Mouse (Mus musculus): ENCODE data around the gene Apobec2. TPM values are rescaled to one million over a fixed set of nuclear protein-coding genes. Genes with fewer than 3 reads are reported as not detected.
"Not testable (repeated sequence)": the region's sequence is repeated elsewhere in the genome, so short reads cannot be mapped to it uniquely, and the experiment has no call there.

Gene Apobec2
- 0.98 and 1.4 TPM in 2 replicates for polyA plus RNA-seq (2016; fragmentation: Nextera tagmentation; extraction: Ambion mirVana)

DNA sequence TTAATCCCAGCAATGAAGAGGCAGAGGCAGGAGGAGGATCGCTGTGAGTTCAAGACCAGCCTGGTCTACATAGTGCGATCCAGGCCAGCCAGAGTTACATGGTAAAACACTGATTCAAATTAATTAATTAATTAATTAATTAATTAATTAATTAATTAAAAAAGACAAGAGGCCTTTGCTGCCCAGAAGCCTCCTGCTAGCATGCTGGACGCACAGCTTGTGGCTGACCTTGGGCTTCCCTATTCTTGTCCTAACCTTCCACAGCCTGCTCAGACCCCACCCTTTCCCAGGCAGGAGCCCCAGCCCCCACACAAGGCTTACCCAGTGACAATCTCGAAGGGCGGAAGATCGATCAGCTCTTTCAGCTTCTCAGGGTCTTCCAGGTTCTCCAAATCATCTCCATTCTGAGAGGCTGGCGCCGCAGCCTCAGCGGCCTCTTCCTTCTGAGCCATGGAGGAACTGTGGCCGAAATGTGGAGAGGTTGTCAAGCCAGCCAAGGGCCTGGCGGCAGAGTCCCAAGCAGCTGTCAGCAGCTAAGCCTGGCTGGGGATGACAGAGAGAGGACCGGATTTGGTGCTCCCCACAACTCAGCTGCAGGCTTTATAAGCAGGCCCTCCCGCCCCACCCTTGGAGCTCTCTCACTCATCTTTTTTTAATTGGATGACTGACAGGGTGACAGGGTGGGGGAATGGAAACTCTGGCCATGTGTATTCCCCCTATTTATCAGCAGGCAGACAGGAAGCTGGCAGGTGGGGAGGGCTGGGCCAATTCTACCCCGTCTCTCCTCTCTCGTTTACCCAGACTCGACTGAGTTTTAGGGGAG, at the start of gene Apobec2:
Gene Apobec2, minus strand, starts transcription at position 773 of the 823 bp plus-strand sequence.
- Histone ChIP-seq H3K4me3 (no peak within 1 kb of the TSS), H3K9me3 (no peaks in the 10 kb centered on the region), H3K27ac (peak within 1 kb of the TSS; percentile 73), H3K36me3 (no peaks in the 10 kb centered on the region), H3K4me1 (replicated peaks) (peaks cover 54% of the 10 kb centered on the region), H3K27me3 (ENCODE audit: insufficient read depth, poor library complexity, severe bottlenecking) (no peaks in the 10 kb centered on the region)
- DNase-seq (ENCODE audit: low spot score), result peak; percentile 25
- 72% methylated on average over 16 of the region's 16 CpGs for WGBS

DNA sequence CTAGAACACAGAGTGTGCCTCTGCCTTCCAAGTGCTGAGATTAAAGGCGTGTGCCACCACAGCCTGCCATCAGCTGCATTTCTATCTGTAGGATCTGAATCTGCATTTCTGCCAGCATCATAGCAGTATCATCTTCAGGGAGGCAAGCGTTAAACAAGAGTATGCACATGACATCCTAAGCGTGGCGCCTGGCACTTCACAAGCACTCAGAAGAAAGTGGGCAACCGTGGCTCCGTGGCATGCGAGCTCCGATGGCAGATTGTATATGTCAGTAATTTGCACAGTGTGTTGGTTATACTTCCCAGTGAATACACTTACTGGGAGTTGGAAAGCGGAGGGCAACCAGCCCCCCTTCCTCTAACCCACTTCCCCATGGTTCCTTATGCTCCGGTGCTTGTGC, 47.2 kb upstream of the Apobec2 start:
- Histone ChIP-seq H3K27ac (no peak overlapping the region), H3K9me3 (no peaks in the 10 kb centered on the region)
- WGBS, result 85% methylated on average over 10 of the region's 10 CpGs

GRCm38 (mm10) chr17:48475444-48475843, 42.7 kb upstream of the Apobec2 start:
- WGBS, result 83% methylated on average over 8 of the region's 8 CpGs
- DNase-seq (ENCODE audit: low spot score), result no peak
- H3K4me3 ChIP-seq, result no peak overlapping the region
- no peaks in the 10 kb centered on the region for H3K9me3 ChIP-seq
- no peaks in the 10 kb centered on the region for H3K36me3 ChIP-seq
- H3K27me3 ChIP-seq (ENCODE audit: insufficient read depth, poor library complexity, severe bottlenecking), result no peaks in the 10 kb centered on the region
- H3K4me1 ChIP-seq (replicated peaks), result no peaks in the 10 kb centered on the region
- no peak overlapping the region for H3K27ac ChIP-seq

More for the DNA sequence above, 47.2 kb upstream of the Apobec2 start:
- Histone ChIP-seq H3K27me3 (ENCODE audit: insufficient read depth, poor library complexity, severe bottlenecking) (no peaks in the 10 kb centered on the region), H3K4me3 (no peak overlapping the region), H3K36me3 (no peaks in the 10 kb centered on the region), H3K4me1 (replicated peaks) (no peaks in the 10 kb centered on the region)
- no peak for DNase-seq (ENCODE audit: low spot score)

GRCm38 (mm10) chr17:48474282-48474681, 41.6 kb upstream of the Apobec2 start:
- 91% methylated on average over 6 of the region's 6 CpGs for WGBS
- not testable (repeated sequence) for H3K36me3 ChIP-seq

GRCm38 (mm10) chr17:48467395-48468231, 34.9 kb upstream of the Apobec2 start:
- WGBS, result 13% methylated on average over 22 of the region's 22 CpGs
- peak; percentile 89 for DNase-seq (ENCODE audit: low spot score)
- H3K4me3 ChIP-seq, result peak overlapping the region; percentile 33
- H3K27ac ChIP-seq, result peak overlapping the region; percentile 18; the same call in 1 of the 2 replicates
- peaks cover 13% of the 10 kb centered on the region for H3K4me1 ChIP-seq (replicated peaks)
- H3K9me3 ChIP-seq, result no peaks in the 10 kb centered on the region
- H3K27me3 ChIP-seq (ENCODE audit: insufficient read depth, poor library complexity, severe bottlenecking), result peaks cover 29% of the 10 kb centered on the region
- H3K36me3 ChIP-seq, result no peaks in the 10 kb centered on the region

More at GRCm38 (mm10) chr17:48474282-48474681, 41.6 kb upstream of the Apobec2 start:
- H3K27ac ChIP-seq; H3K4me3 ChIP-seq; H3K9me3 ChIP-seq; DNase-seq (ENCODE audit: low spot score); H3K4me1 ChIP-seq (replicated peaks); H3K27me3 ChIP-seq (ENCODE audit: insufficient read depth, poor library complexity, severe bottlenecking): not testable (repeated sequence)

DNA sequence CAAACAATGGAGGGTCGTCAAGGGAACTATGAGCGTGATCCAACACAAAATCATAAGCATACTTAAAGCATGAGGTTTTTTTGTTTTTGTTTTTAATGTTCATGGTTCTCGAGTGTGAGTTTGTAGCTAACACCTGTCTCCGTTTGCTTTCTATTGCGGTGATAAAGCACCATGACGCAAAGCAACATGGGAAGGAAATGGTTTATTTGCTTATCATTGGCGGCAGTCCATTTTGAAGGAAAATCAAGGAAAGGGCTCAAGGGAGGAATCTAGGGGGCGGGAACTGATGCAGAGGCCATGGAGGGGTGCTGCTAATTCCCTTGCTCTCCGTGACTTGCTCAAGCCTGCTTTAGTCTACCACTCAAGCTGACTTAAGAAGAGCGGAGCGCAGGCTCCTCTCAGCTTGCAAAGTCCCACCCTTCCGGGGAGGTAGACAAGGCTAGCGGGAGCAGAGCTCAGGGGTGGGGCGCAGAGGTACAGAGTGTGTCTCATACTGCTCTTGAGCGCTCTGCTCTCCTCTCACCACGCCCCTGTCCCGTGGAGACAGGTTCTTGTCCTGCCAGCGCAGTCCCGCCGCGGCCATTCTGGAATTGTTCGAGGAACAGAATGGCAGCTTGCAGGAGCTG, 34.2 kb upstream of the Apobec2 start:
- H3K4me3 ChIP-seq, result peak overlapping the region; percentile 33
- WGBS, result 41% methylated on average over 22 of the region's 22 CpGs
- no peaks in the 10 kb centered on the region for H3K36me3 ChIP-seq
- DNase-seq (ENCODE audit: low spot score), result no peak
- H3K27ac ChIP-seq, result no peak overlapping the region
- H3K9me3 ChIP-seq, result no peaks in the 10 kb centered on the region
- H3K27me3 ChIP-seq (ENCODE audit: insufficient read depth, poor library complexity, severe bottlenecking), result peaks cover 29% of the 10 kb centered on the region
- peaks cover 13% of the 10 kb centered on the region for H3K4me1 ChIP-seq (replicated peaks)

- Histone ChIP-seq H3K36me3 (no peaks in the 10 kb centered on the region), H3K4me1 (replicated peaks) (peaks cover 14% of the 10 kb centered on the region), H3K4me3 (no peak overlapping the region), H3K27ac (no peak overlapping the region), H3K27me3 (ENCODE audit: insufficient read depth, poor library complexity, severe bottlenecking) (peaks cover 29% of the 10 kb centered on the region), H3K9me3 (no peaks in the 10 kb centered on the region)
- DNase-seq (ENCODE audit: low spot score), result no peak
- 88% methylated on average over 4 of the region's 4 CpGs for WGBS
These were observed 30.7 kb upstream of the Apobec2 start for GRCm38 (mm10) chr17:48463391-48463790.

DNA sequence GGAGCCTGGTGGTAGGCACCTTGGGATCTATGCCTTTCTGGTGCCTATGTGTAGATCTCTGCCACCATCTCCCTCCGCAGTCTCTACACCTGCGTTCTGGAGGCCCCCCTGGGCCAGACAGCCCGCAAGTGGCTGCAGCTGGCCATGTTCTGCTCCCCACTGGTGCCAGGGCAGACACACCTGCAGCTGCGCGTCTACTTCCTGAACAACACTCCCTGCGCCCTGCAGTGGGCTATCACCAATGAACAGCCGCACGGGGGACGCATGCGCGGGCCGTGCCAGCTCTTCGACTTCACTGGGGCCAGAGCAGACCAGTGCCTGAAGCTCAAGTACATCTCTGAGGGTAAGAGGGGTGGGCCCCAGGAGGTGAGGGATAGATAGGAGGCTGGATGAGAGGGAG, 29.4 kb upstream of the Apobec2 start:
- Histone ChIP-seq H3K27ac (no peak overlapping the region), H3K36me3 (no peaks in the 10 kb centered on the region), H3K4me1 (replicated peaks) (peaks cover 5% of the 10 kb centered on the region), H3K27me3 (ENCODE audit: insufficient read depth, poor library complexity, severe bottlenecking) (peaks cover 25% of the 10 kb centered on the region), H3K4me3 (no peak overlapping the region), H3K9me3 (no peaks in the 10 kb centered on the region)
- no peak for DNase-seq (ENCODE audit: low spot score)
- 95% methylated on average over 13 of the region's 13 CpGs for whole genome bisulfite sequencing

- H3K27ac ChIP-seq, result no peak overlapping the region
- WGBS, result 86% methylated on average over 13 of the region's 13 CpGs
- no peaks in the 10 kb centered on the region for H3K9me3 ChIP-seq
- H3K36me3 ChIP-seq, result no peaks in the 10 kb centered on the region
- H3K4me1 ChIP-seq (replicated peaks), result peaks cover 14% of the 10 kb centered on the region; the same call in 1 of the 2 replicates
- no peak overlapping the region for H3K4me3 ChIP-seq
- no peaks in the 10 kb centered on the region for H3K27me3 ChIP-seq (ENCODE audit: insufficient read depth, poor library complexity, severe bottlenecking)
- DNase-seq (ENCODE audit: low spot score), result no peak
These were observed 25.4 kb upstream of the Apobec2 start for GRCm38 (mm10) chr17:48457971-48458653.

GRCm38 (mm10) chr17:48455955-48456354, 23.2 kb upstream of the Apobec2 start:
- peaks cover 29% of the 10 kb centered on the region for H3K4me1 ChIP-seq (replicated peaks)
- H3K27ac ChIP-seq, result no peak overlapping the region
- no peak for DNase-seq (ENCODE audit: low spot score)
- no peaks in the 10 kb centered on the region for H3K27me3 ChIP-seq (ENCODE audit: insufficient read depth, poor library complexity, severe bottlenecking)
- no peak overlapping the region for H3K4me3 ChIP-seq
- 95% methylated on average over 2 of the region's 2 CpGs for WGBS
- no peaks in the 10 kb centered on the region for H3K9me3 ChIP-seq
- no peaks in the 10 kb centered on the region for H3K36me3 ChIP-seq

GRCm38 (mm10) chr17:48454688-48455087, 22.0 kb upstream of the Apobec2 start, which contains the start of gene Unc5cl:
Unc5cl (plus strand) TSS chr17:48454901.
- 63% methylated on average over 11 of the region's 11 CpGs for WGBS
- Histone ChIP-seq H3K36me3 (no peaks in the 10 kb centered on the region), H3K4me1 (replicated peaks) (peaks cover 34% of the 10 kb centered on the region), H3K27me3 (ENCODE audit: insufficient read depth, poor library complexity, severe bottlenecking) (no peaks in the 10 kb centered on the region), H3K9me3 (no peaks in the 10 kb centered on the region), H3K4me3 (no peak within 1 kb of the TSS), H3K27ac (no peak within 1 kb of the TSS)
- DNase-seq (ENCODE audit: low spot score), result no peak

- Histone ChIP-seq H3K27me3 (ENCODE audit: insufficient read depth, poor library complexity, severe bottlenecking) (no peaks in the 10 kb centered on the region), H3K27ac (no peak overlapping the region), H3K36me3 (no peaks in the 10 kb centered on the region), H3K4me1 (replicated peaks) (peaks cover 32% of the 10 kb centered on the region), H3K9me3 (no peaks in the 10 kb centered on the region), H3K4me3 (no peak overlapping the region)
- DNase-seq (ENCODE audit: low spot score), result no peak
- WGBS, result 51% methylated on average over 7 of the region's 7 CpGs
These were observed 21.5 kb upstream of the Apobec2 start for GRCm38 (mm10) chr17:48454190-48454589.
